In genomic region chr8:88361708-88362428, GRCm38 (mm10) we compare ENCODE assay signal across 8 mouse cellular contexts. TPM values are rescaled to one million over a fixed set of nuclear protein-coding genes. Genes with fewer than 3 reads are reported as not detected.
DNase-seq lines count a peak whose midpoint lies in the region; ATAC-seq and TF ChIP-seq lines count a peak whose summit lies in the region.

TSS of gene Brd7 (minus strand) at chr8:88362194.

- peak; percentile 88 for ATAC-seq in intestine, postnatal 0 days
- ATAC-seq in midbrain, embryonic 11.5 days (ENCODE audit: low FRiP score), result peak; percentile 93

- 0% methylated on average over 73 of the region's 91 CpGs for WGBS in intestine, postnatal 0 days
- under 1% methylated on average over 63 of the region's 91 CpGs for WGBS in midbrain, embryonic 11.5 days

- peaks cover 23% of the 10 kb centered on the region for H3K36me3 ChIP-seq in intestine, postnatal 0 days (ENCODE audit: control insufficient read depth, insufficient read depth)
- peaks cover 13% of the 10 kb centered on the region for H3K36me3 ChIP-seq in midbrain, embryonic 11.5 days (ENCODE audit: control insufficient read depth, insufficient read depth, low read length)

- peak; percentile 84 for TF ChIP-seq CTCF in intestine, postnatal 0 days (IDR thresholded peaks at IDR 0.05; ENCODE audit: low read depth)

- peak within 1 kb of the TSS; percentile 96 for H3K9ac ChIP-seq in intestine, postnatal 0 days (ENCODE audit: low read depth, low read length)
- H3K9ac ChIP-seq in midbrain, embryonic 11.5 days (ENCODE audit: low read length), result peak within 1 kb of the TSS; percentile 97

- peak within 1 kb of the TSS; percentile 81 for H3K4me2 ChIP-seq in intestine, postnatal 0 days (replicated peaks; ENCODE audit: low read depth)
- peak within 1 kb of the TSS; percentile 95 for H3K4me2 ChIP-seq in midbrain, embryonic 11.5 days

- H3K4me3 ChIP-seq in intestine, postnatal 0 days (ENCODE audit: low read depth, low read length), result peak within 1 kb of the TSS; percentile 94
- H3K4me3 ChIP-seq in midbrain, embryonic 11.5 days (ENCODE audit: low read depth, low read length), result peak within 1 kb of the TSS; percentile 96

- no peaks in the 10 kb centered on the region for H3K9me3 ChIP-seq in intestine, postnatal 0 days (ENCODE audit: control insufficient read depth)
- peaks cover 3% of the 10 kb centered on the region; the same call in 1 of the 2 replicates for H3K9me3 ChIP-seq in midbrain, embryonic 11.5 days (ENCODE audit: control insufficient read depth, low read length)

- H3K27me3 ChIP-seq in intestine, postnatal 0 days (replicated peaks; ENCODE audit: control insufficient read depth, insufficient read depth, low read length), result no peaks in the 10 kb centered on the region
- H3K27me3 ChIP-seq in midbrain, embryonic 11.5 days (ENCODE audit: control insufficient read depth, insufficient read depth, low read length), result no peaks in the 10 kb centered on the region

- H3K27ac ChIP-seq in intestine, postnatal 0 days (ENCODE audit: low read depth, low read length), result peak within 1 kb of the TSS; percentile 86
- H3K27ac ChIP-seq in midbrain, embryonic 11.5 days (ENCODE audit: low read depth, low read length), result peak within 1 kb of the TSS; percentile 56

- DNase-seq in adrenal gland, postnatal 10 days, result peak; percentile 95
- peak; percentile 87 for DNase-seq in embryo, embryonic 9.5 days (ENCODE audit: extremely low spot score)
- DNase-seq in gonadal fat pad, adult 2 months (ENCODE audit: low read depth), result no peak
- DNase-seq in left cerebral cortex, postnatal 4 days, result peak; percentile 83
- DNase-seq in midbrain, embryonic 11.5 days (ENCODE audit: low spot score, missing footprints), result peak; percentile 99
- DNase-seq in right cerebral cortex, postnatal 4 days, result peak; percentile 90
- peak; percentile 88 for DNase-seq in yolk sac, embryonic 10.5 days (ENCODE audit: low spot score)

- 0 out of 2 replicates have a peak, but pooled peaks cover 2% of the 10 kb centered on the region for H3K4me1 ChIP-seq in intestine, postnatal 0 days (replicated peaks; ENCODE audit: control insufficient read depth, insufficient read depth, low read length)
- H3K4me1 ChIP-seq in midbrain, embryonic 11.5 days (ENCODE audit: control insufficient read depth, insufficient read depth, low read length), result peaks cover 9% of the 10 kb centered on the region; the same call in 1 of the 2 replicates

- intact Hi-C loops in left cerebral cortex, postnatal 4 days (cut with DNase I), result loop anchor here (5.0 to 10.0 kb wide), 2 partner anchors 163 to 340 kb away; partner anchors contain the start of gene Nkd1

RNA-seq across cellular contexts. Expression of gene Brd7, which starts in this region (rescaled TPM):
- total RNA-seq in adrenal gland, postnatal 10 days (2021), result 10 to 100 TPM; 80.2 to 82.4 TPM
- polyA plus RNA-seq in gonadal fat pad, adult 2 months (2012; rRNA removed), result 29.5 and 32.4 TPM in 2 replicates
- 48.6 and 51.3 TPM in 2 replicates for polyA plus RNA-seq in intestine, postnatal 0 days (2015; fragmentation: Nextera tagmentation; extraction: Ambion mirVana)
- 10 to 100 TPM; 63.8 to 76.9 TPM for total RNA-seq in left cerebral cortex, postnatal 4 days (2021)
- 85.7 and 89.2 TPM in 2 replicates for polyA plus RNA-seq in midbrain, embryonic 11.5 days (2014; fragmentation: Nextera tagmentation; extraction: Ambion mirVana)
